In genomic region chr1:89581766-89582125, GRCm38 (mm10) we compare ENCODE assay signal across 8 mouse cellular contexts.
DNase-seq lines count a peak whose midpoint lies in the region; ATAC-seq and TF ChIP-seq lines count a peak whose summit lies in the region.

No protein-coding gene starts in this region.

- H3K36me3 ChIP-seq in heart, embryonic 14.5 days (ENCODE audit: control insufficient read depth, insufficient read depth, low read length): no peaks in the 10 kb centered on the region
- H3K36me3 ChIP-seq in hindbrain, embryonic 13.5 days: no peaks in the 10 kb centered on the region
- H3K36me3 ChIP-seq in midbrain, embryonic 12.5 days: 0 out of 2 replicates have a peak, but pooled peaks cover 5% of the 10 kb centered on the region

- peak overlapping the region; percentile 75 to 81 for H3K4me3 ChIP-seq in heart, embryonic 14.5 days (ENCODE audit: control insufficient read depth in 1 of 2, insufficient read depth in 1 of 2, low read depth in 1 of 2, low read length in 2 of 2)
- H3K4me3 ChIP-seq in bone marrow macrophage, adult 2 months (ENCODE audit: insufficient read depth, low read length): peak overlapping the region; percentile 60
- H3K4me3 ChIP-seq in hindbrain, embryonic 13.5 days: peak overlapping the region; percentile 78
- H3K4me3 ChIP-seq in midbrain, embryonic 12.5 days: peak overlapping the region; percentile 85

- no peak for TF ChIP-seq POLR2A in bone marrow macrophage, adult 2 months (IDR thresholded peaks at IDR 0.05; ENCODE audit: borderline replicate concordance, low read depth, low read length)

- H3K27me3 ChIP-seq in heart, embryonic 14.5 days (ENCODE audit: control insufficient read depth, insufficient read depth, low read length): peaks cover 7% of the 10 kb centered on the region
- H3K27me3 ChIP-seq in hindbrain, embryonic 13.5 days: no peaks in the 10 kb centered on the region
- H3K27me3 ChIP-seq in midbrain, embryonic 12.5 days: peaks cover 15% of the 10 kb centered on the region; the same call in 1 of the 2 replicates

- ATAC-seq in heart, embryonic 14.5 days (ENCODE audit: insufficient number of reproducible peaks, insufficient read depth, low FRiP score, low read depth): no peak
- peak; percentile 15; the same call in 1 of the 2 replicates for ATAC-seq in hindbrain, embryonic 13.5 days (ENCODE audit: low FRiP score)
- ATAC-seq in midbrain, embryonic 12.5 days (ENCODE audit: low FRiP score, low read depth): no peak

- H3K4me2 ChIP-seq in heart, embryonic 14.5 days (ENCODE audit: low read length): peak overlapping the region; percentile 100
- H3K4me2 ChIP-seq in hindbrain, embryonic 13.5 days: peak overlapping the region; percentile 95
- peak overlapping the region; percentile 98 for H3K4me2 ChIP-seq in midbrain, embryonic 12.5 days (replicated peaks)

- H3K4me1 ChIP-seq in heart, embryonic 14.5 days (ENCODE audit: control insufficient read depth in 2 of 2, insufficient read depth in 2 of 2, low read length in 2 of 2): peaks cover 10 to 19% of the 10 kb centered on the region in 2 experiments
- H3K4me1 ChIP-seq in bone marrow macrophage, adult 2 months (ENCODE audit: control insufficient read depth, insufficient read depth, low read length): peaks cover 7% of the 10 kb centered on the region
- peaks cover 84% of the 10 kb centered on the region for H3K4me1 ChIP-seq in hindbrain, embryonic 13.5 days (replicated peaks)
- H3K4me1 ChIP-seq in midbrain, embryonic 12.5 days: peaks cover 83% of the 10 kb centered on the region

- peak overlapping the region; percentile 73 for H3K9ac ChIP-seq in heart, embryonic 14.5 days (ENCODE audit: low read length)
- peak overlapping the region; percentile 94 for H3K9ac ChIP-seq in hindbrain, embryonic 13.5 days
- H3K9ac ChIP-seq in midbrain, embryonic 12.5 days (replicated peaks): peak overlapping the region; percentile 93

- 26% methylated on average over 6 of the region's 6 CpGs for WGBS in heart, embryonic 14.5 days
- 14% methylated on average over 6 of the region's 6 CpGs for WGBS in hindbrain, embryonic 13.5 days
- 11% methylated on average over 6 of the region's 6 CpGs for WGBS in midbrain, embryonic 12.5 days

- DNase-seq in heart, adult 11 months: no peak
- no peak for DNase-seq in MN1 (ENCODE audit: low spot score)
- no peak for DNase-seq in embryo, embryonic 10.5 days (ENCODE audit: low spot score)
- no peak for DNase-seq in left cerebral cortex, adult 18-20 months (ENCODE audit: low spot score in 2 of 2)

- TF ChIP-seq CTCF in bone marrow macrophage, adult 2 months (IDR thresholded peaks at IDR 0.05; ENCODE audit: low read depth, low read length): no peak

- H3K9me3 ChIP-seq in heart, embryonic 14.5 days (ENCODE audit: control insufficient read depth, low read length): no peaks in the 10 kb centered on the region
- no peaks in the 10 kb centered on the region for H3K9me3 ChIP-seq in hindbrain, embryonic 13.5 days
- no peaks in the 10 kb centered on the region for H3K9me3 ChIP-seq in midbrain, embryonic 12.5 days

- no peak overlapping the region for H3K27ac ChIP-seq in heart, embryonic 14.5 days (replicated peaks in 1 of 2; ENCODE audit: control insufficient read depth in 1 of 2, insufficient read depth in 1 of 2, low read depth in 2 of 2, low read length in 2 of 2)
- H3K27ac ChIP-seq in bone marrow macrophage, adult 2 months (ENCODE audit: insufficient read depth, low read depth, low read length): no peak overlapping the region
- H3K27ac ChIP-seq in hindbrain, embryonic 13.5 days: peak overlapping the region; percentile 98
- H3K27ac ChIP-seq in midbrain, embryonic 12.5 days (replicated peaks): peak overlapping the region; percentile 97

Comparison
In these comparisons a context has a peak if more than half of its experiments do, and no peak if none do; other contexts are left out.
1. H3K27ac ChIP-seq: peak in hindbrain, embryonic 13.5 days (single experiment) and midbrain, embryonic 12.5 days (single experiment); none in heart, embryonic 14.5 days (0 of 2) and bone marrow macrophage, adult 2 months (single experiment).
2. Peak in every context shown above with its lines, with median percentiles within 50 percentile points of each other: H3K4me2 ChIP-seq, H3K4me3 ChIP-seq and H3K9ac ChIP-seq.